Mouse (Mus musculus) olfactory bulb, adult 2 months (tissue): Measurements from ENCODE around the gene Cct7.

Experiments used
- CTCF ChIP-seq: fragments of 200-500 bp; IDR thresholded peaks from 2 replicates; pipeline ENCODE4 v1.5.1; 2012; ENCODE audit warnings: low read depth, mild to moderate bottlenecking, low read length, moderate library complexity; ENCODE audit not compliant: insufficient read depth
- POLR2A ChIP-seq: fragments of 200-500 bp; IDR thresholded peaks from 2 replicates; pipeline ENCODE4 v1.6.1; 2012; ENCODE audit warnings: mild to moderate bottlenecking, low read depth, low read length, moderate library complexity; ENCODE audit not compliant: insufficient read depth

DNA sequence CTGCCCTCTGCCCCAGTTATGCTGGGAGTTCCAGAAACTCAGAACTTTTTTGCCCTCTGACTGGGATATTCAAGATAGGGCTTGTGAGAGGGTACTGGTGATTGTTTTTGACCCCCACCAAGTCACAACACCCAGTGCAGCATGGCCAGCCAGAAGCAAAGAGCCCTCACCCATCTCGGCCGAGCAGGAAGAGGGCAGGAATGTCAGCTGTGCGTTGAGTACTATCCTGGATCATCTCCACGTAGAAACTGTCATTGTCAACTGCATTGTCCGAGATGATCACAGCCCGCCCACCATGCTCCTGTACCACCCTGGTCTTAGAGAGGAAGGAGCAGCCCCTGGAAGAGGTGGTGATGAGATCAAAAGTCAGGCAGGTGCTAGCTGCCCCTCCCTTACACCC lies 4.0 kb upstream of the Cct7 start:
- TF ChIP-seq CTCF, result no peak
- TF ChIP-seq POLR2A, result no peak
